Mouse (Mus musculus) mesoderm, embryonic 11.5 days (tissue): ENCODE data around the gene Dusp6.
A peak's percentile ranks its signal among the peaks of the same experiment; 100 is the strongest.

Source experiments
- DNase-seq: peaks from one replicate; pipeline ENCODE4 v3.0.0-alpha.2; 2012; ENCODE audit warnings: low read depth, low spot score

Dusp6 gene

GRCm38 (mm10) chr10:99270406-99270805 lies 7.4 kb downstream of the Dusp6 start:
- DNase-seq, result no peak

DNA sequence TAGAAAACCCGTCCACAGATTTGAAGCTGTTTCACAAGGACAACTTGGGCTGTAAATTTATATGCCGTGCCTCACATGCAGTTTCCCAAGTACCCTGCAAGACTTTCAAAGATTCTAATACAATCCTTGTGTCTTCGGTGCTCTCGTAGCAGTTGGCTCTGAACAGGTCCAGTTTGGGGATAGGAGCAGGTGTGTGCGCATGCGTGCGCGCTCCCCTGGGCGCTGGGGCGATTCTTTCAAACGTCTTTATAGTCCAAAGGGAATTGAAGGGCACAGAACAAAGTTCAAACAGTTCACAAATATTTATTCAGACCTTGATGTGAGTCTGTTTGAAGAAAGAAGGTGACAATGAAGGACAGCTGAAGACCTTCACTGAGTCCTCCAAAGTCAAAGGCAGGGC lies 8.0 kb downstream of the Dusp6 start:
- DNase-seq, result no peak

GRCm38 (mm10) chr10:99273006-99273405 lies 10.0 kb downstream of the Dusp6 start:
- no peak for DNase-seq

GRCm38 (mm10) chr10:99274640-99275039 lies 11.6 kb downstream of the Dusp6 start:
- no peak for DNase-seq

GRCm38 (mm10) chr10:99279067-99279880 lies 16.2 kb downstream of the Dusp6 start:
- no peak for DNase-seq

DNA sequence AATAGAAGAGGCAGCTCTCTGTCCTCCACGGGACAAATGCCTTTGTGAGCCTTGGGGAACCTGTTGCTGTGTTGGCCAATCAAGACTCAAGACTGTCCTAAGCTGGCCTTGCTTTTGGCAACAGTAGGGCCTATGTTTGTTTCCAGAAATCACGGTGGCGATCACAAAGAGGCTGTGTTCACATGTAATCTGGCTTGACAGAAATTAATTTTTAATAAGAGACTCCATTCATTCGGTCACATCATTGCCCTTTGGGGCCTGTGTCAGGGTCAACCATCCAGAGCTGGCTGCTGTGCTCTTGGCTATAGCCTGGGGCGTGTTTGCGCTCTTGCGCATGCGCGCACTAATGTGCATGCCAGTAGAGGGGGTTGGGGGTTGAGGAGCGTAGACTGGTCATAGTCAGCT lies 21.0 kb downstream of the Dusp6 start:
- no peak for DNase-seq

- no peak for DNase-seq
Observed at GRCm38 (mm10) chr10:99284918-99285317, 21.9 kb downstream of the Dusp6 start.

- peak; percentile 77 for DNase-seq
Observed at GRCm38 (mm10) chr10:99285759-99286158, 22.7 kb downstream of the Dusp6 start.

GRCm38 (mm10) chr10:99286213-99286612 lies 23.2 kb downstream of the Dusp6 start:
- no peak for DNase-seq

- no peak for DNase-seq
Observed at GRCm38 (mm10) chr10:99286787-99287186, 23.8 kb downstream of the Dusp6 start.

DNA sequence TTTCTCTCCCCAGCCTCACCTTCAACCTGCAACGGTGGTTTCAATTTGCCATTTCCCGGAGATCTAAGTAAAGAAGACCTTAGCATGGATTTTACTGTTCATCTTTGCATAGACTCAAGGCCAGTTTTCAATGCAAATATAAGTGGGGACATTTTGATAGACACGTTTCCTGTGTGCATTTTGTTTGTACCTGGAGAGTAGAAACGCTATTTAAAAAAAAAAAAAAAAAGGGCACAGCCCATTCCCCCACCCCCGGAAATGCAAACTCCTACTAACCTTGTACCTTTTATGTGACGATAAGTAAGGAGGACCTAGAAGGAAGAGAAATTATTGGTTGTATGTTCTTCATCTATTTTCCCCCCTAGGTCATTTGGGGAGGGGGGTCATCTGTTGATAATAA lies 24.2 kb downstream of the Dusp6 start:
- no peak for DNase-seq

DNA sequence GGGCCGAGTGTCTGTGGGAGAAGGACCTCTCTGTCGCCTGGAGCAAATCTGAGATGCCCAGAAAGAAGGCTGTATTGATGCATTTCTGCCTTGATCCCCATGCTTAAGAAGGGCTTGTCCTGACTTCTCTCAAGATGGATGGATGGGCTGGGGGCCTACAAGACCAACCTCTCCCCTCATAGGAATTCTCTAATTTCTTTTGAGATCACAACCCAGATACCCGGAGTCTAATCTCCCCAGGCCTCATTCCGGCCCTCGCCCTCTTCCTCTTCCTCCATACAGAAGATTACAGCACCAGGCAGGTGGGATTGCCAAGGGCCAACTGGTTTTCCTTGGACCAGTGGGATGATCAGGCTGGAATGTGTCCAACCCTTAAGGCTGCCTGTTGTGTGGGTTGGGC lies 26.1 kb downstream of the Dusp6 start:
- no peak for DNase-seq

DNA sequence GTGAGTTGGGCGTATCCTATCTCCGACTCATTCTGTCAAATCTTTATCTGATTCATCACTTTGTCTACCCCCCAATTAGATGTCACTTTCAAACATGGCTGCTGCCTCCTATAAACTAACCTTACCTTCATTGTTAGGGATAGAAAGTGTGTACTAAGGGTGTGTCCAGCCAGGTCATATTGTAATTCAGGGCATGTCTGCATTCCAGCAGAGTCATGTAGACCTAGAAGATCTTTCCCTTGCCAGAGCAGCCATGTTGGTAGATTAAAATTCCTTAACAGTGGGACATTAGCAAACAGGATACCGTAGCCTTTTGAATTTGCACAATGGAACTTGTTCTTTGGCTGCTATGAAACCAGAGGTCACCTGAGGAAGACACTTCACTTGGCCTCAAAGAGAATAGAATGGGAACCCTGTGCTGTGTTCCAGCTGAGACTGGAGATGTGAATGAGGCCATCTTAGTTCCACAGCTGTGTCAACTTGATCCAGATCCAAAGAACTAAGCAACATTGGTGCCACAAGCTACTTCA lies 30.1 kb downstream of the Dusp6 start:
- no peak for DNase-seq

- no peak for DNase-seq
Observed at GRCm38 (mm10) chr10:99297721-99298120, 34.7 kb downstream of the Dusp6 start.

- DNase-seq, result peak; percentile 44
Observed at GRCm38 (mm10) chr10:99298328-99299295, 35.6 kb downstream of the Dusp6 start.

GRCm38 (mm10) chr10:99299303-99299702 lies 36.3 kb downstream of the Dusp6 start:
- DNase-seq, result peak; percentile 33

- DNase-seq, result peak; percentile 48
Observed at GRCm38 (mm10) chr10:99302051-99302450, 39.0 kb downstream of the Dusp6 start.

DNA sequence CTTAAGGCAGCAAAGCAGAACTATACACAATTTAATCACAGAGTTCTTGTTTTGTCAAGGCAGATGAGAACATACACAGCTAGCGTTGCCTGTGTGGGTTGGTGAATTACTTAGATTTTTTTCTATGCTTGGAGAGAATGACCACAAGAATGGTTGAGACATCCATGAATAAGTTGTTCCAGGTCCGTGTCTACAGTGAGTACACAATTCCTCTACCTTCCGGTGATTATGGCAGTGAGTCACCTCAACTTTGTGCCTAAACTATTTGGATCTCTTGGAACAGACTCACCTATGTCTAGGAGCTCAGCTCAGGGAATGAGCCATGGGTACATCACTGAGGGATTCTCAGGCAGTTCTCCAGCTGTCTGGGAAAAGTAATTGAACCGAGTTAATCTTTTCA lies 45.8 kb downstream of the Dusp6 start:
- no peak for DNase-seq

GRCm38 (mm10) chr10:99309617-99310016 lies 46.6 kb downstream of the Dusp6 start:
- DNase-seq, result no peak

DNA sequence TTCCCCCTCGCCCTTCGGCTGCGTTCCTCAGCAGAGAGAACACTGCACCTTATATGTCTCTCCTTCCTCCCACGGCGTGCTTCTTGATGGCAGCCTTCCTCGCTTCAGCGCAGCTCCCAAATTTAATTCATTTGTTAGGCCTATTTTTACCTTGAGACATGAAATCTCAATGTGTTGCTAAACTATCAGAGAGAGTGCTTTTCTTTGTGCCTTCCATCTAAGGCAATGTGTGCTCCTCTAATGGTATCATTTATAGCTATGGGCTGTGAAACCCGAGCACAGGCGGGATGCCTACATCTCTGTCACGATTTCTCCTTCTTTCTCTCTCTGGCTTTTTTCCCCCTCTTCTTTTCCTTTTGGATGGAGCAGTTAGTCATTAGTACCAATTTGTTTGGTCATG lies 47.2 kb downstream of the Dusp6 start:
- no peak for DNase-seq

- DNase-seq, result no peak
Observed at GRCm38 (mm10) chr10:99311956-99312355, 48.9 kb downstream of the Dusp6 start.

- no peak for DNase-seq
Observed at GRCm38 (mm10) chr10:99314366-99314765, 51.3 kb downstream of the Dusp6 start.
